Mouse (Mus musculus) cerebellum, postnatal 10 days (tissue): Measurements from ENCODE around the gene Pik3ca.
A peak's percentile ranks its signal among the peaks of the same experiment; 100 is the strongest.

Experiments used
- DNase-seq, 2 experiments: peaks; one replicate each; pipeline ENCODE4 v3.0.0; 2021; ENCODE audit warnings: mixed read lengths in 2 of 2

Gene Pik3ca

DNA sequence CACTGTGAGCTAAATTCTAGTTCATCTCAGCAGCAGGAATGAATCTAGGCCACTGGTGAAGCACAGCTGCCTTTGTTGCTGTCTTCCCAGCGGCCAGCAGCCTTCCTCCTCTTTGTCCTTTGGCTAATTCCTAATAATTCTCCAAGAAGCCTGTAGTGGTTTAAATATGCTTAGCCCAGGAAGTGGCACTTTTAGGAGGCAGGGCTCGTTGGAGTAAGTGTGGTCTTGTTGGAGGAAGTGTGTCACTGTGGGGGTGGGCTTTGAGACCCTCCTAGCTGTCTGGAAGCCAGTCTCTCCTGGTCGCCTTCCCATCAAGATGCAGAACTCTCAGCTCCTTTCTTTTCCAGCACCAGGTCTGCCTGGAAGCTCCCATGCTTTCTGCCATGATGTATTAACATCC is 108.4 kb downstream of the Pik3ca start:
- no peak for DNase-seq

DNA sequence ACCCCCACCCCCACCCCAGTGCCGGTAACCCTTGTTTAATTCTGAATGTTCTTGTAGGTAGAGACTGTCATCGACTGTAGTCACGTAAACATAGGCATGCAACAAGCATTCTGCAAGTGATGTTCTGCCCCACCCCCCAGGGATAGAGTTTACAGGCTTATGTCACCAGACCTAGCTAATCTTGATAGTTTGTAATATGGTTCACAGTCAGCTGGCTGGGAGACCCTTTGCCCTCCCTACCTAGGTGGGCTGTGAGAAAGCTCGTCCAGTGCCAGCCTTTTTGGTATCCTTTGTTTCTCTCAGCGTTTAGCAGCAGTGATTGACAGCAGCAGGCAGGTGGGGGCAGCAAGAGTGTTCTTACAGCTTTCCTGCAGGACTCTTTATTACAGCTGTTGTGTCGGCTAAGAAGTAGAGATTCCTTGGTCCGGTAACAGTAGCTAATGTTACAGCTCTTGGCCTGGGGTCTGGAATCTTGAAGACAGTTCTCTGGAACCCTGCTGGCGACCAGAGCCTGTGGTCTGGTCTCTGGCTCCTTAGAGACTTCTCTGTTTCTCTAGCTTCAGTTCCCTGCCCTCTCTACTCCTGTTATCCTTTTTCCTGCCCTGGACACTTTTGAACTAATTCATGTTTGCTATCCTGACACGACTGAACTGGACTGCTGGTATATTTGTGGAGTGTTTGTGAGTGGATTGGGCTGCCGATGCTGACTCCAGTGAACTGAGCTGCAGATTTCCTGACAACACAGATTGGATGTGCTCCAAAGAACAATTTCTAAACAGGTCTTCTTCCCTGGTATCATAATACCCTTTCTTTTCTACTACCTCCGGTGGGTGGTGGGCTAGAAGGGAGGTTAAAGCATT is 109.1 kb downstream of the Pik3ca start:
- no peak for DNase-seq

DNA sequence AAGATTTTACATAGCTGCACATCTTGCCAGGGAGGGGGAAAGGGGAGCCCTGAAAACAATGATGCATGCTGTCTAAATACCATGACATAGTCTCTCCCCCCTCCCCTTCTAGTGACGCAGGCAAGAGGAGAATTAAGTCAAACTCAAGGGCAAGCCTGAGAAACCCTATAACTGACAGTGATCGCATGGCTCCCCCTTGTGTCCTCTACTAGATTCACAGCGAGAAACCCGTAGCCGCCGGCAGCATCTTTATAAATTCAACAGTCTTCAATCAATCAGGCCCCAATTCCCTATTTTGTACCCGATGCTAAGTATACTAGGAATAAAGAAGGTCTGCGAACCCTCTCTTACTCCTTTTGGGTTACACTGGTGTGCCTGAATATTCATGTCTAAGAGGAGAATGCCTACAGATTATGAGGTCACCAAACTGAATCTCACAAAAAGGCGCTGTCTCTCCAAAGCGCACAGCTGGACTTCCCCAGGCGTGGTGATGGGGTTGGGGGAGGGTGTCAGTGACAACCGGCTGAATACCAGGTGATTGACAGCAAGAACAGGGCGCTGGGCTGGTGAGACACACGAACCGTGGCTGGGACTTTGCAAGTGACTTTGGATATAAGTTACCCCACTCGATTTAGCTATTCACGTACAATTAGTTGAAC is 111.3 kb downstream of the Pik3ca start:
- peak; percentile 80 to 84 for DNase-seq

DNA sequence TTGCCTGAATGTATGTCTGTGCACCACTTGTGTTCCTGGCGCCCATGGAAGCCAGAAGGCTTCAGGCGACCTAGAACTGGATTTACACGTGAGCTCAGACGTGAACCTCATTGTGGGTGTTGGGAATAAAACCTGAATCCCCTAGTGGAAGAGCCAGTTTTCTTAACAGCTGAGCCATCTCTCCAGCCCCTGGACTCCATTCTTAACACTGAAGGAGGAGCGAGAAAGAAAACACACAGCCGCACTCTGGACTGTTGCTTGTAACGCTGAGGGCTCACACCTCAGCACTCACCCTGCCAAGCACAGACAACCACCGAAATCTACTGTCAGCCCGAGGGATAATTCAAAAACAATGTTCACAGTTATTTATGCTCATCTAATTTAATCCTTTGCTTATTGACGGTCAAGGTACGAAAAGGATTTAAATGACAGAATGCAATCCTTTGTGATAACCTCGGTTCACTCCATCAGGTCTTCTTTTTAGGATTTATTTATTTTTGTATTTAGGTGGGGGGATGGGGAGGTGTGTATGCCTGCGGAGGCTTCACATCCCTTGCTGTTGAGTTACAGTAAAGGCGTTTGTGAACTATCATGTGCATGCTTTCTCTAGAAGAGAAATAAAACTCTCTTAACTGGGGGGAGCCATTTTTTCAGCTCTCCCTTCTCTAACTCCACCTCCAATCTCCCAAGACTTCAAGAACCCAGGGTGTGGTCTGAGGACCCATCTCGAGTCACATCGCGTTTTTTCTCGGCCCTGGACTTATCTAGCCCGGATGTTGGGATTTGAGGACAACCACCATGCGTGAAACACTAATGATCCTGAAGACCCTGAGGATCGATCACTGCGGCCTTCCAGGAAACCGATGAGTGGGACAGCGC is 112.3 kb downstream of the Pik3ca start, which contains the start of gene Zfp639:
Gene Zfp639, plus strand, starts transcription at position 764 of the 879 bp plus-strand sequence.
- peak in 1 of 2 experiments; percentile 20 for DNase-seq

DNA sequence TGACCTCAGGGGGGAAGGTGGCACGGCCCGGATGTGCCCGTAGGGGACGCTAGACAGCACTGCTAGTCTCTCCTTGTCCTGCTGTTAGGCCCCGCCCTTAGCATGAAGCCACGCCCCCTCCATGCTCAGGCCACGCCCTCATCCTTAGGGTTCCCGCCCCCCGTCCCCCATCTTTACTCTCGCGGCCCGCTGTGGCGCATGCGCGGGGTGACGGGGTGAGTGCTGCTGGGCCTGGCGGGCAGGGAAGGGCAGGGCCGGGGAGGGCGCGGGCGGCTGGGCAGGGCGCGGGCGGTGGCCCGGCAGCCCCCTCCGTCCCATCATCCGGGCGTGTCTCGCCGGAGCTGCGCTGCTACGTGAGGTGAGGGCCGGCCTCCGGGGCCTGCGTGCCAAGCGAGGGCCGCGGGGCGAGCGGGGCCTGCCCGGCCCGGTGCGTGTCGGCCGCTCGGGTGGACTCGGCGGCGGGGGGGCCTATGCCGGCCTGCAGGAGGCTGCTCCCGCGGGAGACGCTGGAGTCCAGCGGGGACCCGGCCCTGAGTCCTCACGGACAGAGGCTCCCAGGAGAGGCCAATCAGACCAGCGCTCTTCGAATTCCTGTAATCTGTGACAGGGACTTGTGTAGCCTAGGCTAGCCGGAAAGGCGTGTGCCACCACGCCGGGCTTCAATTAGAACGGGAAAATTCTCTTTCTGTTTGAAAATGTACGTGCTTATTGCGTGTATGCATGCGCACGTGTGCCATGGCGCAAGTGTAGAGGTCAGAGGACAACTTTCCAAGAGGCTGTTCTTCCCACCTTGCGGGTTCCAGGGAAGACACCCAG is 113.1 kb downstream of the Pik3ca start:
- peak; percentile 97 to 98 for DNase-seq

DNA sequence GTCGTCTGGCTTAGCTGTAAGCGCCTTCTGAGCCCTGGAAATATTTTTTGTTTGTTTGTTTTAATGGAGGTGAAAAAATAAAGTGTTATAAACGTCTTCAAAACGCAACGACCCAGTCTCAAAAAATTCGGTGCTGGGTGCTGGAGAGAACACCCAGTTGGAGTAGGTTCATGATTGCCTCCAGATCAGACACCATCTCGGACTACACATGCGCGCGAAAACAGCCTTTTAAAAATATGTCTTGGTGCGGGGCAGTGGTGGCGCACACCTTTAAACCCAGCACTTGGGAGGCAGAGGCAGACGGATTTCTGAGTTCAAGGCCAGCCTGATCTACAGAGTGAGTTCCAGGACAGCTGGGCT is 113.7 kb downstream of the Pik3ca start:
- DNase-seq, result peak in 1 of 2 experiments; percentile 36

DNA sequence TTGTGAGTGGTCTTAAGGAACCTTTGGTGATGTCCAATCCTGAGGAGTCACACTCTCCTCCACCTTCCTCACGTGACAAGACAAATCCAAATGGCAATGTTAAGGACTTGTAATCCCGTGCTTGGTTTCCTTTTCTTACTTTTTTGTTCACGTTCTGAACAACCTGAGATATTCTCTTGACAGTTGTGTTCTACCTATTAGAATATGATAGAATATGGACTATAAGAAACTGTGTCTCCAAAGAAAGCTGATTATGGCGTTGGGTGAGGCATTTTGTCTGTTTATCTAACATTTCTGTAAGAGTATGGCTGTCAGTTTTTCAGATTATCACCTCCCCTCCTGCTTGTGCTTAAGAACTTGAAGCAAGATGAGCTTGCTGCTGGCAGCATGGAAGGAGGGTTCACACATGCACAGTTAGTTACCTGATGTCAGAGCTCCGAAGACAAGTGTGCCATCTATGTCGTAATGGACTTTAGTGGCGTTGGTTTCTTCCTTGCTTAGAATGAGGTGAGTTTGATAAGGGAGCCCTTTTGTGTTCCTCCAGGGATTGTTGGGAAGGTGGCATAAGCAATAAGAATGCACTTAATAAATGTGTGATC is 115.3 kb downstream of the Pik3ca start:
- no peak for DNase-seq

DNA sequence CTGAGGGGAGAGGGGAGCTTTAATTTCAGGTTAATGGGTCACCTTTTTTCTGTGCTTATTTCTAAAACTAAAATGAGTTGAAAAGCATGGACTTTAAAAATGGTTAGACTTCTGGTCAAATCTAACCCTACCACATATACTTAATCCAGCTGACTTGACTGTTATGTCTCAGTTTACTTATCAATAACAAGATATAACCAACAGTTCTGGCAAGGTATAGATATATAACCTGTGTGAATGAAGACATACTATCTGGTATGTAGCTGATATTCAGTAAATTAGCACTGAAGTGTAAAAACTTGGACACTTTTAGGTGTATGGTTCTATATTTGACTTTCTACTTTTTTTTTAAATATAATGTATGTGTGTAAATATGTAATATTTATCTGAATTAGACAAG is 116.1 kb downstream of the Pik3ca start:
- DNase-seq, result no peak
